Mouse (Mus musculus) heart, postnatal 4 days (tissue): Measurements from ENCODE around the gene Tagln3. TPM values are rescaled to one million over a fixed set of nuclear protein-coding genes. Genes with fewer than 3 reads are reported as not detected.

Experiments
- DNase-seq: peaks from one replicate; pipeline ENCODE4 v3.0.0; 2021
- total RNA-seq, 2 experiments: library from RNA; stranded (reverse); gene quantifications; 2 replicates each; pipeline ENCODE4 v1.2.3; 2021

Tagln3 gene
- total RNA-seq, 2 experiments from 2014 or later: 0.43 to 0.57 TPM

DNA sequence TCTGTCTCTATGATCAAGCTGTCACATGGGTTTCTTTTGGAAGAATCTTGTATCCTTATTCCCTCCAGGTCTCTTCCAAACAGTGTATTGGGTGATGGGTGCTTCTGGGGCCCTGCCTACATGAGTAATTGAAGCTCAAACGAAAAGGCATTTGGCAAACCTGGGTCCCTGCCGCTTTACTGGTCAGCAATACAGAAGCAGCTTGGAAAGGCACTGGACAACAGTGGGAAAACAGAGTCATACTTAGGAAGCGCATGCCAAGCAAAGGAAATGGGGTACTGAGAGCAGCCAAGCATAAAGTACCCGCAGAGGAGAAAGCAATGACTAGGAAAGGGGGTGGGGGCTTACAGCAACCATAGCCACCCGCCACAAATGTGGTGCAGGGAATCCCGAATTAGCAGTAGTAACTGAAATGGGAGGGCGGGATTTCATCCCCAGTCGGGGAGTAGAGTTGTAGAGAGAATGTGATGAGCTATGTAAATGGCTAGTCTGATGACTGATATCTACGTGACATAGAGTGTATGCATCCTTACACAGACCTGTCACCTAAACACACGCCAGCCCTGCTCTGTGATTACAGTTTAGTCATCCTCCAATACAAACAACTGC lies 4.3 kb downstream of the Tagln3 start:
- DNase-seq: no peak

DNA sequence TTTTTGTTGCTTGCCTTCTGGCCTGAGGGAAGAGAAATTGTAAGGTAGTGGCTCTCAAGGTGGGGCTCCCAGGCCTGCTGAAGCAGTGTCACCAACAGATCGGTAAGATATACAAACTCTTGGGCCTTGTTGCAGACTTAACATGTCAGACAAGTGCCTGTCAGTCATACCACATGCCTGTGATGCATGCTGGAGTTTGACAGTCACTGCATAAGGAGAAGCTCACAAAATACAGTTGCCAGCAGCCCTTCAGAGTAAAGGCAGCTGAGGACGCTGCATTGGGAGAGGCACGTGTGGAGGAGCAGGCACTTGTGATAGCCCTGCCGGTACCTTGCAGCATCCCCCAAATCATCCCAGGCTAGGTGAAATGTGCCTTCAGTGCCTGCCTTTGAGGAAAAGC lies 6.1 kb downstream of the Tagln3 start:
- no peak for DNase-seq

DNA sequence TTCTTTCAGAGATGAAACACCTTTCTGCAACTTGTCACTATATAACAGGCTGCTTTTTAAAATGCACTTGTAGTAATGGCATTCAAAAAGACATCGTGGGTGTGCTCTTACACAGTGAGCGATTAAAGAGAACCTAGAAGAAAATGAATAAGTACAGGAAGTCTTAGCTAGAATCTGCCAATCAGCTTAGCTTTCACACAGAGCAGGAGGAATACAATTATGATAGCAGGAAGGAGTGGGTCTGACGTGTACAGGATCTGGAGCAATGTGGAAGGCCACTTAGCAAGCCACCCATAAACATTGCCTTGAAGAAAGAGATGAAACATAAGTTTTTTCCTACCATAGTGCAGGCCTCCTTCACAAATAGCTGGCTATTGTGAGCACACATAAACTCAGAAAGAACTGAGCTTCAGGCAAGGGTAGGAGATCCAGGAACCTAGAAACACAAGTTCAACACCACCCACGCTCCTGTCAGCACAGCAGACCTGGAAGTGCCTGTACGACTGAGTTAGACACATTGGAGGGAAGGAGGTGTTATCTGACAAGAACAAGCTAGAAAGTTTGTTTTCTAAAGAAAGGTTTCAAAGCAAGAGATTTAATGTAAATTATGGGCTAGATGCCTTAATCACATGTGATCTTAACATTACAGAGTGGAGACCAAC lies 9.8 kb downstream of the Tagln3 start:
- no peak for DNase-seq

DNA sequence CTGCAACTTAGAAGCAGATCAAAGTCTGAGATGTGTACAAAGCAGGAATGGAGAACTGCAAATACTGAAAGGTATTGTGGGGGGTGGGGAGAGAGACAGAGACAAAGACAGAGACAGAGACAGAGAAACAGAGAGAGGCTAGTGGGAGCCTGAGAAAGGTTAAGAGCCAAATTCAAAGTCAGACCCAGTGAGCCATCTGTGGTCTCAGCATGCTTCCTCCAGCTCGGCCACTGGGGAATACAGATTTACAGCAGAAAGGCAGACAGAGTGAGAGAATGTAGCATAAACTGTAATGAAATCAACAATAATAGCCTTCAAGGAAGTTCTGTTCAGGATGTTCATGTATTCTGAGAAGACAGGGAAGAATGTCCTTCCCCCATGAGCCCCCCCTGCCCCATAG lies 10.5 kb downstream of the Tagln3 start:
- DNase-seq: no peak

DNA sequence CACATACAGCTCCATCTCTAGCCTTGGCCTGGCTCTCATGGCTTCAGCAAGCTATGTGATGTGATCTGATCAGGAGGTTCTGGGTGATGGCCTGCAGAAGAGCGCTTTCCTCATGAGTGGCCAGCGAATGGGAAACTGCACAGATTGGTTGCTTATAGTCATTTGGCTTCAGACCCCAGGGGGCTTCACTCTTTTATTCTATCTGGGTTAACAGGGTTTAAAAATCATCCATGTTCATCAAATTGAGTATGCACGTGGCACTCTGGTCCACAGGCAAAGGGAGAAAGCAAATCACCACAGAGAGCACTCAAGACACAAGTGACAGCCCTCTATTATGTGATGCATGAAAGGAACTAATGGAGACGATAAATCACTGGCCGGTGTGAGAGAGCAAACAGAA lies 11.1 kb downstream of the Tagln3 start:
- DNase-seq: no peak

DNA sequence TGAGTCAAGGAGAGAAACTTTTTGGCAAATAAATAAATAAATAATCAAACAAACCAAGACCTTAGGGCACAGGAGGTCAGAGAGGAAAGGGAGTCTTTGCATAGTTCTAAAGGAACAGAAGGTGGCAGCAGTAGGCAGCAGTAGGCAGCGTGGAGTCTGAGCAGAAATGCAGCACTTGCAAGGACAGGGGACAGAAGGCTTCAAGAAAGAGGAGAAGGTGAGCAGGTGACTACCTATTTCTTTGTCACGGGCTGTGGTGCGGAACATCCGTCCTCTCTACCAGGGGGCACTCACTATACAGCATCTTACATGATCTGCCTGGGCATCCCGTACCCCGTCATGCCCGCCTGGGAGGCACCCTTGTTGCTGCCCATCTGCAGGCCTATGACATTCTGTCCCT lies 13.1 kb downstream of the Tagln3 start:
- DNase-seq: no peak

DNA sequence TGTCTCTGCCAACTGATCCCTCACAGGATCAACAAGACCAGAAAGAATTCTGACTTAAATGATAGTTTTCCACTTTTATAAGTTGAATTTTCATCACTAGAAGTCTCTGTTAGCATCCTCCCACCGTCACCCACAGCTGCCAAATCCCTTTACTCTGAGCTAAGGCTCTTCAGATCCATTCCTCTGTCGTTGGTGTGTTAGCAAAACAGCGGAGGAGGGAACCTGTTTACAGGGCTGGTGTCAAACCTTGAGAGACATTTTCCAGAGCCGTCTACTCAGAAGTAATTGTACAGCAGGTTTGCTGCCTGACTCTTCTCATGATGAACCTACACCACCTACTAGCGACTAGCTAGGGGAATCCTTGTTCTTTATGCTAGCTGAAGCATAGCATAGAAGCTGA lies 25.1 kb downstream of the Tagln3 start:
- no peak for DNase-seq

DNA sequence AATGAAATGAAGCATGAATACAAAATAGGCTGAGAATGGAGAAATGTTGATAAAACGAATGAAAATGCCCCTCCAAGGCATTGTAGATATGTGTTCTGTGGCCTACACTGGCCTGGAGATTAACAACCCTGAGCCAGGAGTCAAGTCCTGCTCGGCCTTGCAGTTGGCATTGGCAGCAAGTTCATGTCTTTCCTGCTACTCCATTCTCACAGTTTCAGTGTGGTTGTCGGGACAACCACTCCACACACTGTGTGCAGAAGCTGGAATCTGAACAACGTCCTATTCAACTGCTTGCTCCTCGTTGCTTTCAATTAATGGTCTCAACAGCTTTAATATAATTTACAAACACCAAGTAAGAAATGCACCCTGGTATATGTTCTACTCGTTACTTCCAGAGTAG lies 26.4 kb downstream of the Tagln3 start:
- DNase-seq: no peak

DNA sequence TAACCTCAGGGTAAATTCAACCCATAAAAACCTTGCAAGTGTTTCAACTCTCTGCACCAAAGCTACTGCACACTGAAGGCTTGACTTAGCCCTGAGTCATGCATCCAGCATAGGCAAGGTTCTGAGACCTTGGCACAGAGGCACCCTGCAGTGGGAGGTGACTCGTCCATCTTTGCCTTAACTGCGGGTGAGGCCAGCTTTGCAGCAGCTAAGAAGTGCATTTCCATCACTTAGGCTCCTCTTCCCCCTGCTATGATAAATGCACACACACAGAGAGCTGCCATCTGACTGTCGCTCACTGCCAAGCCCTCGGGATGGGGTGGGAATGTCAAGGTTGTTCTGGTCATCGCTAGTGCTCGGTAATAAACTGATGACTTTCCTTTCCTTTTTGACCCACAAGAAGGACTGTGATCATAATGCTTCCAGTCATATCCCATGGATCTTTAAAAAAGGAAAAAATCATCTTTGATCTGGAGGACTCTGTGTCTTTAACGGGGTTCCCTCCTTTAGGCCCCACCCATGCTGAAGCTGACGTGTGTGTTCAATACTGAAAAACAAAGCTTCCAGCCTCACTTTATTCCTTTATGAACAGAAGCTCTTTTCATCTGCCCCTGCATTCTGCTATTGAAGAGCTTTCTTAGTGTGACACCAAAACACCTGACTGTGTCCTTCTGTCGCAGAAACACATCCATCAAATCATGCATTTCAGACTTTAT lies 28.8 kb downstream of the Tagln3 start:
- no peak for DNase-seq

DNA sequence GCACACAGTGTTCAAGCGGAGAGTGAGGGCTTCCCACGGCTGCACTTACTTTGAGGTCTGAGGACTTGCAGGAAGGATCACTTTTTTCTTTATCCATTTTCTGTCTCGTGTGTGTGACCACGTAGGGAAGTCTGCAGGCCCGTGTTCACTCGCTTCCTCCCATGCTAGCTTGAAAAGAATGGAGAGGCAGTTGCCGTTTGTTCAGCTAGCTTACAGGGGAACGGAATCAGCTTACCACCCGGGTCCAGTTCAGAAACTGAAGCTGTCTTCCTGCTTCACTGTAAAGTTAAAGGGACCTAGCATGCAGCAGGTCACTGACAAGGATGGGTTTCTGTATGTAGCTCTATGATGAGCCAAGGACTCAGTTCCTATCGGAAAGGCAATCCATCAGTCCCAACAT lies 30.9 kb downstream of the Tagln3 start, which contains the start of gene Tmprss7:
Tmprss7 (minus strand) TSS at position 101 of the 400 bp plus-strand sequence.
- no peak for DNase-seq

DNA sequence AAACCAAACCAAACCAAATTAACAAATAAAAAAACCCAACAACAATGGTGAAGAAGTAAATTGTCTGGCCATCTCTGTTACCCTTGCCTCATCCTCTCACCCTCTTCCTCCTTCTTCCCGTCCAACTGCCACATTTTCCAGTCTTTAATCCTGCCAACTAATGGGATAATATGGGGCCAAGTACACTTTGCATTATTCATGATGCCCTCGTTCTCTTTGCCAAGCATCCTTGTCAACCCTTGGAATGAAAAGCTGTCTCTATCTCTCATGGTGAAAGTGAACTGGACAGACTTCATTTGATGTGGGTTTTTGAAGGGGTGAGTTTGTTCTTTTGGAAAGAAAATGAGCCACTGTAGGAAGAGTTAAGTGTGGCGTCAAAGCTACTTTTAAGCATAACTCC lies 31.6 kb downstream of the Tagln3 start:
- no peak for DNase-seq

DNA sequence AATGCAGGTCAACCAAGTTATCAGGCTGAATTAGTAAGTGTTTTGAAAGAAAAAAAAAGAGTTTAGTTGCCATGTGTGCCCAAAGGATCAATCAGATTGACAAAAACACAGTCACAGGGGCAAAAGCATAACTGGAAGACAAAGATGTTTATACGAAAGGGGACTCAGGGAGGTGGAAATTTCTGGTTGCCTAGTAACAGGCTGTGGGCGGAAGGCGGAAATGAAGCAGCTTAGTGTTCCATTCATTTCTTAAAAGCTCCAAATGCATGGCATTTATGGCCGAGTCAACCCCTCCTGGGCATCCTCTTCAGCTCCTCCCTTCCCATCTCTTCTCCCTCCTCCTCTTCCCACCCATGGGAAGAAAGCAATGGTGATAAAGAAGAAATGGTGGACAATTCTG lies 34.2 kb downstream of the Tagln3 start:
- DNase-seq: no peak

DNA sequence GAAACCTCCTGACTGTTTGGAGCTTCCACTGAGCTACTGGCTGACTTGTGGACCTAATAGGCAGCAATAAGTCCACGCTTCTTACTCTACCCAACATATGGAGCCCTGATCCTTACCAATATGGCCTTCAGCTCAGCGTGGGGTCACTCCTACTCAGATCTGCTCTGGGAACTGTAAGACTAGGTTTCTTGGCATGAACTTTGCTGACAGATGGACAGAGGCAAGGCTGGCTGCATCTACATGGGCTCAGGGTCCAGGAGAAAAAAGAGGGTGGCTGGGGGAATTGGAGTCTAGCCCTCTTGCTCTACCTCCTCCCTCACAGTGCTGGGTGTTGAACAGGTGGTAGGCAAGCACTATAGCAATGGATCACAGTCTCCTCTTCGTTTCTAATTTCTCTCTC lies 37.6 kb downstream of the Tagln3 start:
- DNase-seq: no peak

DNA sequence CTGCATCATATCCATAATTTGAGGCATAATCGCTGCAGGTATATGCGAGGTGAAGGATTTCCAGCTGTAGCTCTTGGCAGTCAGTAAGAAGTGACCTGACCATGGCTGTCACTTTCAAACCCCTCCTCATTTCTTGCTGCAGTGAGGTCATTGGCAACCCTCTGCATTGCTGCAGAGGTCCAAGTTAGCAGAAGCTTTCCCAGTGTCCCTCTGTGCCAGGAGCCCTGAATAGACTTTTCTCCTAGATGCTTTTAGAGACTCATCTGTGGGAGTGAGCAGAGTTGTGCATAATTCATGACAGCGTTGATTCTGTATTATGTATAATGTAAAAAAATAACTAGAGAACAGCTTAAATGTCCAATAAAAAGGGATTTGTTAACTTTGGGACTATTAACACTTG lies 39.1 kb downstream of the Tagln3 start:
- no peak for DNase-seq

DNA sequence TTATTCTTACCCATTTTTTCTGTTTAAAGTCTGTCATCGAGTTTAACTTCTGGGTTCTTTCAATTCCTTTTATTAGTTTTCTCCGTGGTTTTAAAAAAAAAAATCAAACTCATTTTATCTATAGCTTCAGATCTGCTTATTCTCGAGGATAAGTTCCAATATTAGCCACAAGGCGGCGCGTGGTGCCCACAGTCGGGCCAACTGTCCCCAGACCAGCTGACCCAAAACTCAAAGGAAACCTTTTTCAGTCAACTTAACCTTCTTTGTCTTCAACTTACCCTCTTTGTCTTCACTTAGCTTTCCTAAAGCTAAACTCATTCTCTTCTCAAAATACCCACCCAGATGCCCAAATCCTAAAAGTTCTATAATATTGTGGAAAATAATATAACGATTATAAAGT lies 39.6 kb downstream of the Tagln3 start:
- peak; percentile 83 for DNase-seq

DNA sequence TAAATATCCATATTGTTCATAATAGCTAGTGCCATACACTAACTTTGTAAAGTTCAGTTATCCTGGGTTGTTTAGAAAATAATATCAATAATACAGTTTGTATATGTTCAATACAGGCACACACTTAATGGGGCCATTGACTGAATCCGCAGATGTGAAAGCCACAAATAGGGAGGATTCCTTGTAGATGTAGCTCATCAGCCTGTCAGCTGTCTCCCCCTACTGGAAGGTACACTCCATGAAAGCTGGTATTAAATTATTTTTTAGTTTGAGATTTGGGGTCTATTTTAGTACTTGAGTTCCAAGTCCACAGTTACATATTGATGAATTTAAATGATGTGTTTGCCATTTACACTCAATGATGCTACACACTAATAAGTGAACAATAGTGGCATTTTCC lies 47.9 kb downstream of the Tagln3 start:
- no peak for DNase-seq

DNA sequence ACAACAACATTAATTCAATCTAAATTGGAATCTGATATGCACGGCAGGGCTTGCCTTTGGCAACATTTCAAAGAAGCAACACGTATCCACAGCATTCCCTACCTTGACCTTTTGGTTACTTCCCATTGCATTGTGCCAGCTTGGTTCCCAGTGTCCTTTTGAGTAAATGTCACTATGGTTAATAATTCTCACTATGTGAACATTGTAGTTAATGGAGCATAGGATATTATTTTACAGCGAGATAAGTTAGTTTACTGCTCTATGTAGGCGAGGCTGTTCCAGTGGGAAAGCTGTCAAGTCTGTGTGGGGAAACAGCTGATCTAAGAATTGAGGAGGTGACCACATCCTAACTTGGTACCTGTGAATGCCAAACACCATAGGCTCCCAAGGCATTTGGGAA lies 54.4 kb downstream of the Tagln3 start:
- DNase-seq: no peak

DNA sequence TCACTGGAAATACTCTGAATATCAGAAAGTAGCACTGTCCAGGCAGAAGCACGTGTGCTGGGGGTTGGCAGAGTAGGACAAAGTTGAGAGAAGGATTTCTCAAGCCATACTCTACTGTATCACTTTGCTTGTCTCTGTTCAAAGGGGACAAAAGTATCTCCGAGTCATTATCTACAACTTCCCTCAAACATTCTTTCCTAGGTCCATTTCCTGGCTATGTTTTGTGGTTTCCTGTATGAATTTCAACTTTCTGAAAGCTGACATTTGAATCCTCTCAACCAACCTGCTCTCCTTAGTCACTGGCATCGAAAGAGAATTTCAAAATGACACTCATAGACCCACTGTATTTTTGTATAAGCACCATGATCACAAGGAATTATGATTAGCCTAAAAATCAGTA lies 56.2 kb downstream of the Tagln3 start:
- no peak for DNase-seq

DNA sequence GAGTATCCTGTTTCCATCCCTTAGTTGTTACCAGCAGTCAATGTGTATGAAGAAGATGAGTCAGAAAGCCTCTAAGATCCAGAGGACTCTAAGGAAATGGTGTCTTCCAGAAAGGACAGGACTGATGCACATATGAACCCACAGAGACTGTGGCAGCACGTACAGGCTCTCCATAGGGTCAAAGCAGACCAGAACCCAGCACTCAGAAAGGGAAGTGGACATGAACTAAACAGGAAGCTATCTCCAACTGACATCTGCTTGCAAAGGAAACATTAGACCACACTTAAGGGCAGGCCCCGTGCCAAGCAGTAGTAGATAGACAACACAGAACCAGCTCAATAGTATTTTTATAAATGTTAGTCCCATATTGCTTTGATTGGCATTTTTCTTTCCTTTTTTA lies 58.3 kb downstream of the Tagln3 start:
- DNase-seq: no peak

DNA sequence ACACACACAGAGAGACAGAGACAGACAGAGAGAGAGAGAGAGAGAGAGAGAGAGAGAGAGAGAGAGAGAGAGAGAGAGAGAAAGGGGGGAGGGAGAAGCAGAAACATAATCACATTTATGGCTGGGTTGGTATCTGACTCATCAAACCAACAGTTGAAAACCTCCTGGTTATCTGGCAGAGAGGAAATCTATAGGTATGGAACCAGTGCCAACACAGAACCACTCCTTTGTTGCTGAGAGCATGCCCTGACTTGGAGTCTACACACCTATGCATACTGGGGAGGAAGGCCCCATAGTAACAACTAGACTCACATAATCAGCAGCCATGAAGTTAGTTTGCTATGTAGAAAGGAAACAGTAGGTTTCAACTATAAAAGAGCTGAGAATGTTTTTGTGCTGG lies 62.0 kb downstream of the Tagln3 start:
- no peak for DNase-seq
